Mouse (Mus musculus) heart, embryonic 11.5 days (tissue): Measurements from ENCODE around the gene Ccdc87. TPM values are rescaled to one million over a fixed set of nuclear protein-coding genes. Genes with fewer than 3 reads are reported as not detected.
"Not testable (repeated sequence)": the region's sequence is repeated elsewhere in the genome, so short reads cannot be mapped to it uniquely, and the experiment has no call there.

Experiments
- ATAC-seq: fragments of 200-750 bp; cut with Nextera tagmentation; replicated peaks from 2 replicates; pipeline ENCODE4 v1.8.0; 2017; ENCODE audit warnings: moderate library complexity; ENCODE audit not compliant: insufficient number of reproducible peaks, low FRiP score, low TSS enrichment
- H3K27ac ChIP-seq: fragments of 300-500 bp; sonication (generic); 2 replicates; pipeline ENCODE4 v1.5.1; 2014; ENCODE audit warnings: mild to moderate bottlenecking, low read depth, low read length
- H3K27me3 ChIP-seq: fragments of 300-500 bp; sonication (generic); 2 replicates; pipeline ENCODE4 v1.6.1; 2014; ENCODE audit warnings: mild to moderate bottlenecking, low read length, mixed read lengths; ENCODE audit not compliant: control insufficient read depth, insufficient read depth
- H3K36me3 ChIP-seq: fragments of 300-500 bp; sonication (generic); 2 replicates; pipeline ENCODE4 v1.6.1; 2014; ENCODE audit warnings: mild to moderate bottlenecking, low read length, moderate library complexity, mixed read lengths; ENCODE audit not compliant: control insufficient read depth, insufficient read depth
- H3K4me1 ChIP-seq: fragments of 300-500 bp; sonication (generic); 2 replicates; pipeline ENCODE4 v1.6.1; 2014; ENCODE audit warnings: low read length; ENCODE audit not compliant: control insufficient read depth, insufficient read depth
- H3K4me2 ChIP-seq: fragments of 300-500 bp; sonication (generic); 2 replicates; pipeline ENCODE4 v1.6.1; 2014; ENCODE audit warnings: mild to moderate bottlenecking, moderate library complexity
- H3K4me3 ChIP-seq: fragments of 300-500 bp; sonication (generic); 2 replicates; pipeline ENCODE4 v1.5.1; 2014; ENCODE audit warnings: low read depth, low read length
- H3K9ac ChIP-seq: fragments of 300-500 bp; sonication (generic); 2 replicates; pipeline ENCODE4 v1.6.1; 2014; ENCODE audit warnings: mild to moderate bottlenecking, low read depth, low read length, moderate library complexity
- H3K9me3 ChIP-seq: fragments of 300-500 bp; sonication (generic); replicated peaks from 2 replicates; pipeline ENCODE4 v1.6.1; 2016; ENCODE audit warnings: low read length; ENCODE audit not compliant: control insufficient read depth
- WGBS: fragments of 180-500 bp; shearing (Covaris S2); extraction: QIAGEN DNeasy Blood & Tissue Kit; methylation state at CpG from one replicate; pipeline ENCODE4 v1.1.7; 2014; ENCODE audit not compliant: insufficient replicate concordance; 5-methylcytosine and 5-hydroxymethylcytosine counted together
- polyA plus RNA-seq: library from polyadenylated mRNA; unstranded; fragments of >200 nt; fragmentation: Nextera tagmentation; extraction: Ambion mirVana; gene quantifications from 2 replicates; pipeline ENCODE4 v1.2.1, GENCODE M21; 2014

The Ccdc87 gene
- polyA plus RNA-seq, 1 experiment from 2014 or later, result not detected

- Histone ChIP-seq H3K4me3 (no peak overlapping the region), H3K9me3 (no peaks in the 10 kb centered on the region), H3K4me2 (peak overlapping the region; percentile 38), H3K27me3 (peaks cover 15% of the 10 kb centered on the region), H3K4me1 (no peaks in the 10 kb centered on the region), H3K27ac (no peak overlapping the region), H3K9ac (no peak overlapping the region), H3K36me3 (no peaks in the 10 kb centered on the region)
- 2% methylated on average over 17 of the region's 17 CpGs for WGBS
- ATAC-seq, result no peak
These were observed 26.0 kb downstream of the Ccdc87 start for GRCm38 (mm10) chr19:4865147-4865546.

- not testable (repeated sequence) for H3K4me2 ChIP-seq, H3K9me3 ChIP-seq, H3K4me3 ChIP-seq, ATAC-seq, H3K36me3 ChIP-seq, H3K27ac ChIP-seq, H3K9ac ChIP-seq, H3K4me1 ChIP-seq, H3K27me3 ChIP-seq
- 73% methylated on average over 1 of the region's 1 CpGs for WGBS
These were observed 35.4 kb downstream of the Ccdc87 start for GRCm38 (mm10) chr19:4874613-4875012.

DNA sequence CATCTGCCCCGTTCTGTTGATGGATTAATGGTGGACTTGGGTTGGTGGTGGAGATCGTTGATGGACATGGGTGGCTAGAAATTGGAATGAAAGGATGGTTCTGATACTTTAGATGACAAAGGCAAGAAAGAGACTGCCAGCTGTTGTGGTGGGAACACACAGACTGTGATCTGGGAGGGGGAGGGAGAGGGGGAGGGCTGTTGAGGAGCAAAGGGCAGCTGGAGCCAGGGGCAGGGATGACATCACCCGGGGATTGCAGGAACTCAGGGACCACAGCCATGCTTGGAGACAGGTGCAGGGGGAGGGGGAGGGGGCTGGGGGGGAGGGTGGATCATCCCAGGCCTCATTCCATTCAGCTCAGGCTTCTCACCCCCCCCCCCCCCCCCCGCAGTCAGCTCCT lies 37.1 kb downstream of the Ccdc87 start:
- 69% methylated on average over 3 of the region's 4 CpGs for WGBS
- peaks cover 7% of the 10 kb centered on the region for H3K4me1 ChIP-seq
- no peak for ATAC-seq

DNA sequence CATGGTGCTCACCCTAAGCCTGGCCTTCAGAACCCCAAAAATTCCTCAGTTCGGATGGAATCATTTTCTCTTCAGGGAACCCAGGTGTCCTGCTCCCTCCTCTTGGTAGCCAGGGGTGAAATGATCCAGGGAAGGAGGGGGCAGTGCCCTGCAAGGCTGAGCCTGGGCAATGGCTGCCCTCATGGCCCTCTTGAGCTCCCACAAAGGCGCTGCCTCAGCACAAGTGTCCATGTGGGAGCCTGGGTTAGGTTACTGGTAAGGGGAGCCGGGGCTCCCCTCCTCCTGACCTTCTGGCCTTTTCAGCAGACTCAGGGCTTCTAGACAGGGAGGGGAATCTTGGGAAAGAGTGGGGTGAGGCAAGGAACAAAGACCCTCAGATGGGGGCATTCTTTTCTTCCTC lies 37.6 kb downstream of the Ccdc87 start:
- ATAC-seq, result no peak
- 68% methylated on average over 3 of the region's 3 CpGs for WGBS
- H3K4me2 ChIP-seq, result no peak overlapping the region; the same call in 1 of the 2 replicates

More for the DNA sequence above, 37.1 kb downstream of the Ccdc87 start:
- H3K4me2 ChIP-seq, result no peak overlapping the region
- H3K9me3 ChIP-seq, result no peaks in the 10 kb centered on the region; the same call in 1 of the 2 replicates
- H3K27ac ChIP-seq, result no peak overlapping the region
- H3K4me3 ChIP-seq, result no peak overlapping the region
- no peaks in the 10 kb centered on the region for H3K36me3 ChIP-seq
- H3K9ac ChIP-seq, result no peak overlapping the region
- H3K27me3 ChIP-seq, result 0 out of 2 replicates have a peak, but pooled peaks cover 2% of the 10 kb centered on the region

GRCm38 (mm10) chr19:4877785-4878184 lies 38.6 kb downstream of the Ccdc87 start, which contains the start of gene Actn3:
Gene Actn3, minus strand, starts transcription at chr19:4877909.
- 0 out of 2 replicates have a peak, but pooled peaks cover 2% of the 10 kb centered on the region for H3K27me3 ChIP-seq
- H3K36me3 ChIP-seq, result no peaks in the 10 kb centered on the region
- H3K4me3 ChIP-seq, result peak within 1 kb of the TSS; percentile 97
- H3K9me3 ChIP-seq, result no peaks in the 10 kb centered on the region; the same call in 1 of the 2 replicates
- peaks cover 7% of the 10 kb centered on the region for H3K4me1 ChIP-seq
- peak within 1 kb of the TSS; percentile 91 for H3K4me2 ChIP-seq
- H3K27ac ChIP-seq, result peak within 1 kb of the TSS; percentile 22; the same call in 1 of the 2 replicates
- H3K9ac ChIP-seq, result peak within 1 kb of the TSS; percentile 89
- ATAC-seq, result no peak
- WGBS, result 1% methylated on average over 17 of the region's 17 CpGs

More for the DNA sequence above, 37.6 kb downstream of the Ccdc87 start:
- H3K9ac ChIP-seq, result no peak overlapping the region
- no peaks in the 10 kb centered on the region; the same call in 1 of the 2 replicates for H3K9me3 ChIP-seq
- no peaks in the 10 kb centered on the region for H3K36me3 ChIP-seq
- no peak overlapping the region for H3K27ac ChIP-seq
- H3K27me3 ChIP-seq, result 0 out of 2 replicates have a peak, but pooled peaks cover 2% of the 10 kb centered on the region
- no peak overlapping the region for H3K4me3 ChIP-seq
- peaks cover 7% of the 10 kb centered on the region for H3K4me1 ChIP-seq

DNA sequence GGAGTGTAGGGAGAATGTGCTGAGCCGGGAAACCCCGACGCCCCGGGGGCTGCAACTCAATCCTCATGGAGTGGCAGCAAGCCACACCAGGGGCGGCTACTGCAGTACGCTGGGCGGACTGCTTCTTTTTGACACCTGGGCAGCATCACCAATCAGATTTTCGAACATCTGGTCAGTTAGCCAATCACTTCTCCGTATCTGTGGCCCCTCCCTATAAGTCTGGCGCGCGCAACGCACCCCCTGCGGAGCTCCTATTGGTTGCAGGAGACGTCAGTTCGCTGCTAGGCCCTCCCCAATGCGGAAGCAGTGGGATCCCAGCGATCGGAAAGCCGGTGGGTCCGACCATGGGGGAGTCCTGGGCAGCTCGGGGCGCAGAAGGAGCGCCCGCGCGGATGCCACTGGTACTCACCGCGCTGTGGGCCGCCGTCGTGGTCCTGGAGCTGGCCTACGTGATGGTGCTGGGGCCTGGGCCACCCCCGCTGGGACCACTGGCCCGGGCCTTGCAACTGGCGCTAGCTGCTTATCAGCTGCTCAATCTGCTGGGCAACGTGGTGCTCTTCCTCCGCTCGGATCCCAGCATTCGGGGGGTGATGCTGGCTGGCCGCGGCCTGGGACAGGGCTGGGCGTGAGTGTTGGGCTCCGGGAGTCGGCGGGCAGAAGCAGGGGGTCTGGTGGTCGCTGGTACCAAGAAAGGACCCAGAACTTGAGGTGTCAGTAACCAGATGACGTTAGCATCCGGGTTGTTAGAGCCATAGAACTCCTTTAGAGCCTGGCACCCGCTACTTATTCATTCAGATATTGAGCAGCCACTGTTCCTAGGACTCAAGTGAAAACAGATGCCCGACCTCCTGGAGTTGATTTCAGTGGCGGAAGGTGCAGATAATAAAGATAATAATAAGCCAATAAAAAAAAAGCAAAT lies 39.5 kb downstream of the Ccdc87 start, which contains the start of gene Zdhhc24:
Gene Zdhhc24, plus strand, starts transcription at position 264 of the 919 bp plus-strand sequence.
- Histone ChIP-seq H3K27me3 (0 out of 2 replicates have a peak, but pooled peaks cover 2% of the 10 kb centered on the region), H3K9ac (peak within 1 kb of the TSS; percentile 89), H3K9me3 (no peaks in the 10 kb centered on the region; the same call in 1 of the 2 replicates), H3K4me2 (peak within 1 kb of the TSS; percentile 91), H3K27ac (peak within 1 kb of the TSS; percentile 22; the same call in 1 of the 2 replicates), H3K36me3 (no peaks in the 10 kb centered on the region), H3K4me3 (peak within 1 kb of the TSS; percentile 97), H3K4me1 (peaks cover 7% of the 10 kb centered on the region)
- peak; percentile 94 for ATAC-seq
- WGBS, result 1% methylated on average over 52 of the region's 52 CpGs

GRCm38 (mm10) chr19:4879324-4879703 lies 40.1 kb downstream of the Ccdc87 start:
- Histone ChIP-seq H3K4me2 (peak overlapping the region; percentile 91), H3K36me3 (no peaks in the 10 kb centered on the region), H3K27me3 (0 out of 2 replicates have a peak, but pooled peaks cover 2% of the 10 kb centered on the region), H3K4me3 (peak overlapping the region; percentile 97), H3K9me3 (no peaks in the 10 kb centered on the region; the same call in 1 of the 2 replicates), H3K27ac (no peak overlapping the region), H3K4me1 (peaks cover 7% of the 10 kb centered on the region), H3K9ac (peak overlapping the region; percentile 89; the same call in 1 of the 2 replicates)
- no peak for ATAC-seq
- 69% methylated on average over 10 of the region's 10 CpGs for WGBS

DNA sequence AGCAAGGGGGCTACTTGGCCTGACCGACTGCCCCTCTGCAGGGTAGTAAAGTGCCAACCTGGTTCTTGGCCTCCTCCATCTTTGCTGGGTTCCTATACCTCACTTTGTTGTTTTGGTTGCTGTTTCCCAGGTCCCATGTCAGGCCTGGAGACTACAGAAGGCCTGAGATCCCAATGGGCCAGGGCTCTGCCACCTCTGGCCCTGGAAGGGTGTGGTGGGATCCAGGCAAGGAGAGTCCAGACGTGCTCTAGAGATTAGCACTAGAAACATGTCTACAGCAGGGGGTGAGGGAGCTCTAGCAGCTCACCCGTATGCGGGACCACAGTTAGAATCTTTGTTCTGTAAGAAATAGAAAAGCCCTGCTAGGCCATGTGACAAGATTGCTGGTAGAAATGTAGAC lies 44.8 kb downstream of the Ccdc87 start:
- ATAC-seq, result no peak
- 73% methylated on average over 4 of the region's 4 CpGs for WGBS
- no peaks in the 10 kb centered on the region for H3K27me3 ChIP-seq
- no peaks in the 10 kb centered on the region for H3K9me3 ChIP-seq
- no peaks in the 10 kb centered on the region; the same call in 1 of the 2 replicates for H3K4me1 ChIP-seq
- no peak overlapping the region for H3K4me2 ChIP-seq
- H3K27ac ChIP-seq, result no peak overlapping the region
- no peak overlapping the region for H3K9ac ChIP-seq
- no peaks in the 10 kb centered on the region for H3K36me3 ChIP-seq
- no peak overlapping the region for H3K4me3 ChIP-seq
